Mouse (Mus musculus) adipocyte (in vitro differentiated cells): ENCODE measurements at regions not wholly inside any gene's neighbourhood (a gene's known extent, or its start where the extent isn't known, plus 50 kb on each side); places are given as distances from the start of the nearest gene placed in this dataset.

ENCODE experiments used
- DNase-seq: peaks from one replicate; pipeline ENCODE4 v3.0.0-alpha.2; 2016; ENCODE audit warnings: low spot score

DNA sequence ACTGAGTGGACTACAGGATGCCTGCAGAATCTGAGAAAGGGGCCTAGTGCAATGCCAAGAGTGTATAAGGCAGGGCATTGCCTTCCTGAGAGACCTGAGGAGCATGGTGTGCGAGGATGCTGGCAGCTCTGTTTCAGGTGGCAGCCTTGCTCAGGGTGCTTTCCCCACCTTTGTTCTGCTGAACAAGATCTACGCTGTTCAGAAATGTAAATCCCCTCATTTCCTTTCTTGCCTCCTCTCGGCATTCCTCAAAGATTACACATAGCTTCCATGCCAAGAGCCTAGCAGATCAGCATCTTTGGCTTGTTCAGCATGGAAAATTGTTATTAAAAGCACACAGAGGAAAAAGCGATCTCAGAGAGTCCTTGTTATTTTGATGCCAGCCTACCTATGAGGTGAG lies 128.6 kb upstream of the Flrt2 start:
- DNase-seq, result no peak

DNA sequence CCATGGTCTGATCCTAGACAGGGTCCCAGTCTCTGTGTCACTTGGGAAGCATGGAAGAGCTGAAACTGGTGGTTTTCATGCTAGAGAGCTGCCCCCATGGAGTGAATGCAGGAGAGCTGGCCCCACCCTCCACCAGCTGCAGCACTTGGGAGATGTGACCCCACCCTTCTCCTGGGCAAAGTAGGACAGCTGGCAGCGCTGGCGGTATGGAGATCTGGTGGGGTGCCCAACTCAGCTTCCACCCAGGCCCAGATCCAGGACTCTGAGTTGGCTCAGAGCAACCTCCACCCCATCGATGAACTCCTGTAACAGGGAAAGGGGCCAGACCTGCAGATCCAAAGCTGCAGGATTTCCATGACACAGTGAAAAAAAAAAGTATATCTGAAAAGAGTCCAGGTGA lies 115.3 kb upstream of the Flrt2 start:
- DNase-seq, result no peak

DNA sequence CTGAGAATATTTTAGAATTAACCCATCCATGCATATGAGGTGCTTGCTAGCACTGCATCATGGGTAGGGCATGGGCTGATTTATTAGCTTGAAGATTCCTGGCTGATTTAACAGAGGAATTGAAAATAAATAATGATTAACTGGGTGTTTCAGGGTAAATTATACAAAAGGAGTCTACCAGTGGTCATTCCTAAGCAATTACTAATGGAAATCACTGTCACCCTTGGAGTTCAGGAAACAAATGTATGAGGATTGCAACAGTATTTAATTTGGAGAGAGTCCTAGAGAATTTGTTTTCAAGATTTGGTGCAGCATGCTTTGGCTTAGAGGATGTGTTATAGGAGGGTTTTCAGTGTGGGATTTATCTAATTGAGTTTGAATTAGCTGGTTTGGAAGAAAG lies 103.0 kb upstream of the Flrt2 start:
- peak; percentile 5 for DNase-seq

DNA sequence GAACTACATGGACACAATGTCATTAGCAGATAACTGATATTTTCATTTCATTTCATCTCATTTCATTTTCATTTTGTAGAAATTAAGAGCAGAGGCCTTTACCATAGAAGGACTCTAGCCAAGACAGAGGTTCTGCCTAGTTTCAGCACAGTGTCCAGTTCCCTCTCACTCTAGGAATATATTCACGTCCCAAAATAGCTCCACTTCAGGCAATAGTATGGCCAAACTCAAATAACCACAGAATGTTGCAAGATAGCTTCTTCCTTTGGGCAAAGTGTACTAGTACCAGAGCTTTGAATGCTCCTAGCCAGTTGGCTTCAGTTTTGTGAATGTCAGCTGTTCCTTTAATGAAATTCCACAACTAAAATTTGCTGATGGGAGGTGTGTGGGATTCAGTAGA lies 72.7 kb upstream of the Flrt2 start:
- DNase-seq, result peak; percentile 79

DNA sequence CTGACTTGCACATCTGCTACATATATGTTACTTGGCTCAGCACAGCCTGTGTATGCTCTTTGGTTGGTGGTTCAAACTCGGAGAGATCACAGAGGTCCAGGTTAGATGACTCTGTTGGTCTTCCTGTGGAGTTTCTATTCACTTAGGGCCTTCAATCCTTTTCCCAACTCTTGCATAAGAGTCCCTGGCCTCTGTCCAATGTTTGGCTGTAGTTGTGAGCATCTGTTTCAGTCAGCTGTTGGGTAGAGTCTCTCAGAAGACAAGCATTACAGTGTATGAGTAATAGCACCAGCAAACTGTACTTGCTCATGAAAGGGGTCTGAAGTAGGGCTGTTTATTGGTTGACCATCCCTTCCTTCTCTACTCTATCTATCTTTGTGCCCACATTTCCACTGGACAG lies 61.0 kb upstream of the Flrt2 start:
- DNase-seq, result peak; percentile 92

DNA sequence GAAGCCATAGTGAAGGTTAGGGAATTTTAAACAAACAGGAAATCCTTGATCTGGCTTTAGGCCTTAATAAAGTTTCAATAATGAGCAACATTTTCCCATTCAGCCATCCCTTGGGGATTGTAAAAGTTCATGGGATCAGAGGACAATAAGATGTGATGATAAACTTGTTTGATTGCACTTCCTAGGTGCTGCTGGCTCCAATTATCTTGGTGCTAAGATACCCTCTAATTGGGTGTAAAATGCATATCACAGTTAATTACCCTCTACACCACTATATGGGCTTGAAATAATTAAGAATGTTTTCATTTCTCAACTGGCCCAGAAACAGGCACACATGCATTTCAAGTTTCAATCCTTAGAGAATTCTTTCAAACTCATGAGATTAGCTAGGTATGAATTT lies 55.4 kb upstream of the Flrt2 start:
- DNase-seq, result no peak

DNA sequence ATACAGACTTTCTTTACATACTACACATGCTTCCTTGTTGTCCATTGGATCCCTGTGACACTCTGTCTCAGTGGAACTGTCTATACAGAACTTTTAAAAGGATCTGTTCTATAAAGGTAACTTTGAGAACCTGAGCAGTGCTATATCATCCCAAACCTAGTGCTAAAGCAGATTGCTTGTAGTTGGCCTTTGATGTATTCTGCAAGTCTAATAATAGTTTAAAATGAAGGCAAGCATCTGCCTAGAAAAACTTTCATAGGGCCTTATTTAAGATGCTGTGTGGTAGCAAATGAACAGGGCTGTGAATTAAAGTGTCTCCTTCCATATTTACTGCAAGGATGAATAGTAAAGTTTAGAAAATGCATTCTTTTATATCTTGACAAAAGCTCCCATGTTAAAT lies 52.1 kb upstream of the Flrt2 start:
- DNase-seq, result no peak

DNA sequence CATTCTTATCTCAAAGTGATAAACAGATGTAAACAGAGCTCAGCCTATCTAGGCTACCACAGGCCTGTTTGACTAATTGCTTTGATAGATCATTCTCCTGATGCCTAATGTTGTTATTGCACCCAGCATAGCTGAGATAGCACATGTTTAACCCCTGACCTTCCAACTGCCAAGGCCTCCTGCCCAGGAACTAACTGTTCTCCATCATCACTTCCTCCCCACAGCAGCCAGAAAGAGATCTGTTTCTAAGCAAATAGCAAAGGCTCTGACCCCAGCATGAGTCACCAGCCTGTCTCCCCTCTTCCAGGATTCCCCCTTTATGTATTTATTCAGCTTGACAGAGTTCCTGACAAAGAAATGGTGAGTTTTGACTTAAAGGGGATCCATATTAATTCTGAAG lies 50.4 kb upstream of the Flrt2 start:
- no peak for DNase-seq
